Mouse (Mus musculus): Measurements from ENCODE around the gene Dhps.

GRCm38 (mm10) chr8:85074617-85075016 lies 3.1 kb downstream of the Dhps start:
- TF ChIP-seq CTCF (IDR thresholded peaks at IDR 0.05; ENCODE audit: insufficient read depth, low read length), result no peak
- no peak for TF ChIP-seq POLR2A (IDR thresholded peaks at IDR 0.05; ENCODE audit: borderline replicate concordance, extremely low read depth, low read depth, low read length)
